Mouse (Mus musculus): Measurements from ENCODE around the gene Csrp3. TPM values are rescaled to one million over a fixed set of nuclear protein-coding genes. Genes with fewer than 3 reads are reported as not detected.

Gene Csrp3
- polyA plus RNA-seq, 1 experiment from 2014 or later: 1.9 TPM

- WGBS: 68% methylated on average over 4 of the region's 4 CpGs
- ATAC-seq (ENCODE audit: insufficient read depth) (no peak), DNase-seq (peak; percentile 21)
- Histone ChIP-seq H3K36me3 (ENCODE audit: insufficient read depth) (no peaks in the 10 kb centered on the region), H3K27me3 (ENCODE audit: insufficient read depth, low read length) (no peaks in the 10 kb centered on the region), H3K27ac (ENCODE audit: low read depth) (no peak overlapping the region), H3K4me2 (no peak overlapping the region), H3K9me3 (ENCODE audit: low read depth, low read length) (no peaks in the 10 kb centered on the region), H3K4me3 (ENCODE audit: low read depth, low read length) (no peak overlapping the region), H3K4me1 (ENCODE audit: insufficient read depth) (peaks cover 11% of the 10 kb centered on the region; the same call in 1 of the 2 replicates), H3K9ac (no peak overlapping the region)
- TF ChIP-seq CTCF (IDR thresholded peaks at IDR 0.05; ENCODE audit: low read depth): no peak
Measured at GRCm38 (mm10) chr7:48834371-48834970, 13.4 kb downstream of the Csrp3 start.

- Histone ChIP-seq H3K27ac (ENCODE audit: low read depth) (no peak overlapping the region), H3K27me3 (ENCODE audit: insufficient read depth, low read length) (no peaks in the 10 kb centered on the region), H3K4me1 (ENCODE audit: insufficient read depth) (peaks cover 16% of the 10 kb centered on the region; the same call in 1 of the 2 replicates), H3K4me2 (no peak overlapping the region), H3K9me3 (ENCODE audit: low read depth, low read length) (no peaks in the 10 kb centered on the region), H3K36me3 (ENCODE audit: insufficient read depth) (peaks cover 2% of the 10 kb centered on the region), H3K9ac (no peak overlapping the region), H3K4me3 (ENCODE audit: low read depth, low read length) (no peak overlapping the region)
- ATAC-seq (ENCODE audit: insufficient read depth): no peak
- no peak for DNase-seq
- no peak for TF ChIP-seq CTCF (IDR thresholded peaks at IDR 0.05; ENCODE audit: low read depth)
- 59% methylated on average over 1 of the region's 1 CpGs for WGBS
Measured at GRCm38 (mm10) chr7:48832735-48833134, 15.1 kb downstream of the Csrp3 start.

DNA sequence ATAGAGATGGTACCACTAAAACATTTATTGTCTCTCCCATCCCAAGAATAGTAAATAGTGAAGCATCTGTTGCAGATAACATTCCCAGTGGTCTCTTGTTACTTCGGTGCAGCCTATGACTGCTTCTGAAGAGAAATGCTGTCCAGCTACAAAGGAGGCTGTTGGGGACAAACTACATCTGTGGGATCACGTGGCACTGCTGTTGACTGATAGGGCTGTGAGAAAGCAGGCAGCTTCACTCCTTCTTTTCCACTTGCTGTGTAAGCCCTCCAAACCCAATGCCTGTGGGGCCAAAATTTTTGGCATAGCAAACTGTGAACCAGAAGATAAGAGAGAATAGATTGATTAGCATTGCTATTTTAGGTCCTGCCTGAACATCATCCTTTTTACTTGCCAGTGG, 17.4 kb downstream of the Csrp3 start:
- TF ChIP-seq CTCF (IDR thresholded peaks at IDR 0.05; ENCODE audit: low read depth): no peak
- WGBS: 9% methylated on average over 2 of the region's 2 CpGs
- H3K27ac ChIP-seq (ENCODE audit: low read depth): no peak overlapping the region
- H3K4me1 ChIP-seq (ENCODE audit: insufficient read depth): peaks cover 16% of the 10 kb centered on the region; the same call in 1 of the 2 replicates
- 0 out of 2 replicates have a peak overlapping the region, but pooled peaks have one; percentile 13 for H3K4me2 ChIP-seq
- no peaks in the 10 kb centered on the region for H3K9me3 ChIP-seq (ENCODE audit: low read depth, low read length)
- no peak overlapping the region for H3K9ac ChIP-seq
- H3K4me3 ChIP-seq (ENCODE audit: low read depth, low read length): no peak overlapping the region
- H3K27me3 ChIP-seq (ENCODE audit: insufficient read depth, low read length): no peaks in the 10 kb centered on the region
- H3K36me3 ChIP-seq (ENCODE audit: insufficient read depth): peaks cover 23% of the 10 kb centered on the region
- DNase-seq: peak; percentile 96
- peak; percentile 95 for ATAC-seq (ENCODE audit: insufficient read depth)

DNA sequence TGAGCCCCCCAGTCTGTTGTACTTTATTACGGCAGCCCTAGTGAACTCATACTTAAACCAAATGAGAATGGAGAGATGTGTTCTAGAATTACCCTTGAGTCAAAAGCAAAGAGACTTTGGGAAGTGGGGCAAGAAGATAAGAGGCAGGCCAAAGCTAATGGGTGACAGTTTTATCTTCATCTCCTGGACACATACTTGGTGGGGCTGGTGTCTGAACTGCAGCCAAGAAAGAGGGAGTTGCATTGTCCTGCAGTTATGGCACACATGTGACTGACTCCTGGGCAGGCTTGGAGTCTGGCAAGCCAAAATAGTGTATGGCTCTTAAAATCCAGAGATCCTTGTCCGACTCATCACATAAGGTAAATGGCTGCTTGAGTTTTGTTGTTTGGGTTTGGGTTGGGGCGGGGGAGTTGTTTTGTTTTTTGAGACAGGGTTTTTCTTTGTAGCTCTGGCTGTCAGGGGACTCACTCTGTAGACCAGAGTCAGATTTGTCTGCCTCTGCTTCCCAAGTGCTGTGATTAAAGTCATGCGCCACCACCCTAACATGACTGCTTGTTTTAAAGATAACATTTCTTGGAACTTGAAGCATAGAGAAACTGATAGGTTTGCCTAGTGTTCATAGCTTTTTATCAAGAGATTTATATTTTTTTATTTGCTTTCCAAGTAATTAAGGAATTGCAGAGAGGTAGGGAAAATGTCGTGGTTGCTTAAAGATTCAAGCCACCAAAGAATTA, 18.5 kb downstream of the Csrp3 start:
- Histone ChIP-seq H3K4me2 (no peak overlapping the region), H3K4me1 (ENCODE audit: insufficient read depth) (peaks cover 13% of the 10 kb centered on the region; the same call in 1 of the 2 replicates), H3K27ac (ENCODE audit: low read depth) (peak overlapping the region; percentile 75), H3K4me3 (ENCODE audit: low read depth, low read length) (no peak overlapping the region), H3K27me3 (ENCODE audit: insufficient read depth, low read length) (no peaks in the 10 kb centered on the region), H3K9ac (no peak overlapping the region), H3K9me3 (ENCODE audit: low read depth, low read length) (no peaks in the 10 kb centered on the region), H3K36me3 (ENCODE audit: insufficient read depth) (peaks cover 33% of the 10 kb centered on the region)
- no peak for TF ChIP-seq CTCF (IDR thresholded peaks at IDR 0.05; ENCODE audit: low read depth)
- WGBS: 46% methylated on average over 5 of the region's 5 CpGs
- DNase-seq (peak; percentile 64), ATAC-seq (ENCODE audit: insufficient read depth) (peak; percentile 57; the same call in 1 of the 2 replicates)

DNA sequence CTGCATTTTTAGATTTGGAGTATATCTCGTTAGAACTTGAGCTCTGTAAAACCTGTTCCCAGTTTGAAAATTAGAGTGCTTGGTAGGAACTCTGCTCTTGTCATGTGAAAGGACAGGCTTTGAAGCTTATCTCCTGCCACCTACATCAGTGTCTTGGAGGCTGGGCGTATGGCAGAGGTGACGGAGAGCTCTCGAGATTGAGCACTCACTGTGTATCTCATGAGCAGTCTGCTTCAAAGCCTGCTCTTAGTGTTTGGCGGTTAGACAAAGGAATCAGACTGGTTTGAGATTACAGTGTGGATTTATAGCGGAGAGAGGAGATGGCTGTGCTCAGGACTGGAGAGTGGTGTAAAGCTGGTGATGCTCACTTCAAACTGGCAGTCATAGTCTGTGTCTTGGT, 22.7 kb downstream of the Csrp3 start:
- ATAC-seq (ENCODE audit: insufficient read depth): no peak
- peaks cover 71% of the 10 kb centered on the region for H3K36me3 ChIP-seq (ENCODE audit: insufficient read depth)

GRCm38 (mm10) chr7:48824671-48825070, 23.2 kb downstream of the Csrp3 start:
- H3K4me3 ChIP-seq (ENCODE audit: low read depth, low read length): no peak overlapping the region
- H3K27me3 ChIP-seq (ENCODE audit: insufficient read depth, low read length): no peaks in the 10 kb centered on the region
- no peak overlapping the region for H3K27ac ChIP-seq (ENCODE audit: low read depth)
- no peak overlapping the region for H3K9ac ChIP-seq
- DNase-seq: no peak
- no peak for ATAC-seq (ENCODE audit: insufficient read depth)
- no peaks in the 10 kb centered on the region for H3K9me3 ChIP-seq (ENCODE audit: low read depth, low read length)
- peaks cover 6% of the 10 kb centered on the region; the same call in 1 of the 2 replicates for H3K4me1 ChIP-seq (ENCODE audit: insufficient read depth)
- no peak for TF ChIP-seq CTCF (IDR thresholded peaks at IDR 0.05; ENCODE audit: low read depth)
- peaks cover 74% of the 10 kb centered on the region for H3K36me3 ChIP-seq (ENCODE audit: insufficient read depth)
- H3K4me2 ChIP-seq: no peak overlapping the region
- 54% methylated on average over 1 of the region's 1 CpGs for WGBS

More for the DNA sequence above, 22.7 kb downstream of the Csrp3 start:
- 58% methylated on average over 6 of the region's 6 CpGs for WGBS
- Histone ChIP-seq H3K4me3 (ENCODE audit: low read depth, low read length) (no peak overlapping the region), H3K9ac (no peak overlapping the region), H3K27ac (ENCODE audit: low read depth) (no peak overlapping the region), H3K9me3 (ENCODE audit: low read depth, low read length) (no peaks in the 10 kb centered on the region), H3K4me1 (ENCODE audit: insufficient read depth) (peaks cover 9% of the 10 kb centered on the region; the same call in 1 of the 2 replicates), H3K4me2 (no peak overlapping the region), H3K27me3 (ENCODE audit: insufficient read depth, low read length) (no peaks in the 10 kb centered on the region)
- peak; percentile 11 for DNase-seq
- no peak for TF ChIP-seq CTCF (IDR thresholded peaks at IDR 0.05; ENCODE audit: low read depth)

DNA sequence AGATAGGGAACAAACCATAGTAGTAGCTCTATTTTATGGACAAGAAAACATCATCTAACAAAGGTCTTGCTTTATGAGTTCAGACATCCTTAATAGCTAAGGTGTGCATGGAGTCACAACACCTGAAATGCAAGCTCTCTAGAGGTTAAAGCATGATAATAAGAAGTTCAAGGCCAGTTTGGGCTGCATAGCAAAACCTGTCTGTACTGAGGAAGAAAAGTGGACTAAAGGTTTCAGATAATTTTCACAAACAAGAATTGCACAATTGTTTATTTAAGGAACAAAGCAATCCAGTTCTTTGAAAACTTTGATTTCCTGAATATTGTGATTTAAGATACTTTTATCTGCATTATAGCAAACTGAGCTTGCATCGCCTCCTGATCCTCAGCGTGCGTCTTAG, 24.2 kb downstream of the Csrp3 start:
- Histone ChIP-seq H3K9ac (no peak overlapping the region), H3K4me2 (no peak overlapping the region), H3K27me3 (ENCODE audit: insufficient read depth, low read length) (no peaks in the 10 kb centered on the region), H3K27ac (ENCODE audit: low read depth) (no peak overlapping the region), H3K9me3 (ENCODE audit: low read depth, low read length) (no peaks in the 10 kb centered on the region), H3K4me1 (ENCODE audit: insufficient read depth) (no peaks in the 10 kb centered on the region), H3K36me3 (ENCODE audit: insufficient read depth) (peaks cover 84% of the 10 kb centered on the region), H3K4me3 (ENCODE audit: low read depth, low read length) (no peak overlapping the region)
- DNase-seq: no peak
- 83% methylated on average over 3 of the region's 3 CpGs for WGBS
- no peak for TF ChIP-seq CTCF (IDR thresholded peaks at IDR 0.05; ENCODE audit: low read depth)
- no peak for ATAC-seq (ENCODE audit: insufficient read depth)

All from lung, embryonic 14.5 days (tissue).